In the genomic region with DNA sequence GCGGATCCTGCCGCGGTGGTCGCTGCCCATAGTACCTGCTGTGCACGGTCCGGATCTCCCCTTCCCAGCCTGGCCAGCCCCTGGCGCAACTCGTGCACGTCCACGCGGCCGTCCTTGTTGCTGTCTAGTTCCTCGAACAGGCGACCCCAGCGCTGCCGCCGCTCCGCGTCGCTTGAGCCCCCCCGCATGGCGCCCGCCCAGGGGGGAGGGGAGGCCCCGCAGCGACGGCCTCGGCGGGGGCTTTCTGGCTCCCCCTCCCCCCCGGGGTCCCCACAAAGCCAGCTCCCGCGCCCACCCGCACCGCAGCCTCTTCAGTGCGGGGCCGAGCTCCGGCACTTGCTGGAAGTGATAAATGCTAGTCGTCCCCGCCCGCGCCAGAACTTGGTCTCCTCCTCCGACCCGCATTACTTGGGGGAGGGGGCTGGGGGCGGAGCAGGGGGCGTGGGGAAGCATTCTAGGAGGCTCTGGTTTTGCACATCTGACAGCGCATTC, we compare ENCODE assay signal across 8 mouse cellular contexts. TPM values are rescaled to one million over a fixed set of nuclear protein-coding genes. Genes with fewer than 3 reads are reported as not detected.
DNase-seq lines count a peak whose midpoint lies in the region; ATAC-seq and TF ChIP-seq lines count a peak whose summit lies in the region.

A gene (minus strand): TSS at position 378 of the 492 bp plus-strand sequence.

- POLR2A ChIA-PET in Patski (lab: Charles Lee): no interaction called here

- ATAC-seq in Patski: peak; percentile 50
- ATAC-seq in hindbrain, embryonic 14.5 days (ENCODE audit: low FRiP score): peak; percentile 78

- peak within 1 kb of the TSS; percentile 87 for H3K4me3 ChIP-seq in hindbrain, embryonic 14.5 days (replicated peaks; ENCODE audit: low read length)

- peak within 1 kb of the TSS; percentile 80 for H3K9ac ChIP-seq in hindbrain, embryonic 14.5 days

- DNase-seq in Patski (ENCODE audit: low read depth, low spot score): peak; percentile 30
- DNase-seq in cerebellum, postnatal 10 days: peak; percentile 91 to 93
- peak; percentile 68 for DNase-seq in frontal cortex, postnatal 36 days (ENCODE audit: low spot score in 2 of 2)
- DNase-seq in hindbrain, embryonic 14.5 days (ENCODE audit: low spot score): peak; percentile 81
- DNase-seq in layer of hippocampus, postnatal 36 days: peak; percentile 73 to 77
- DNase-seq in lung, postnatal 14 days: peak; percentile 68
- DNase-seq in right cerebral cortex, adult 18-20 months: peak; percentile 82
- DNase-seq in urinary bladder, postnatal 36 days (ENCODE audit: low spot score in 2 of 2): peak; percentile 31 to 54

- under 1% methylated on average over 36 of the region's 45 CpGs for WGBS in hindbrain, embryonic 14.5 days

- peaks cover 21% of the 10 kb centered on the region for H3K36me3 ChIP-seq in hindbrain, embryonic 14.5 days (replicated peaks; ENCODE audit: control insufficient read depth, insufficient read depth)

- peak within 1 kb of the TSS; percentile 74 for H3K4me2 ChIP-seq in hindbrain, embryonic 14.5 days (replicated peaks)

- H3K9me3 ChIP-seq in hindbrain, embryonic 14.5 days (ENCODE audit: control insufficient read depth, low read length): no peaks in the 10 kb centered on the region

- H3K4me1 ChIP-seq in hindbrain, embryonic 14.5 days (replicated peaks; ENCODE audit: control insufficient read depth, insufficient read depth, low read length): peaks cover 18% of the 10 kb centered on the region

- no peaks in the 10 kb centered on the region for H3K27me3 ChIP-seq in Patski
- H3K27me3 ChIP-seq in hindbrain, embryonic 14.5 days (ENCODE audit: control insufficient read depth, insufficient read depth, low read length): peaks cover 32% of the 10 kb centered on the region

- CTCF ChIA-PET in Patski (lab: Charles Lee): no interaction called here

- TF ChIP-seq CTCF in Patski (IDR thresholded peaks at IDR 0.05): no peak

- in situ Hi-C loops in Patski (cut with MboI; ENCODE audit: low pct_unique_long_range_greater_than_20kb): no loop called here

- H3K27ac ChIP-seq in hindbrain, embryonic 14.5 days: peak within 1 kb of the TSS; percentile 83

RNA-seq across cellular contexts. Expression of the gene that starts here (rescaled TPM):
- polyA plus RNA-seq in Patski (2021): 111 TPM
- 40.6 and 46.8 TPM in 2 replicates for polyA plus RNA-seq in hindbrain, embryonic 14.5 days (2014; fragmentation: Nextera tagmentation; extraction: Ambion mirVana)
- total RNA-seq in layer of hippocampus, postnatal 36 days (2021): 100 to 1,000 TPM; 363 to 374 TPM

Comparison
In these comparisons a context has a peak if more than half of its experiments do, and no peak if none do; other contexts are left out.
1. Peak in every context shown above with its lines: DNase-seq, ATAC-seq, H3K4me3 ChIP-seq and H3K27ac ChIP-seq.
2. DNase-seq: peak in every context shown above with its lines; median percentile 92 in cerebellum, postnatal 10 days; 82 in right cerebral cortex, adult 18-20 months; 81 in hindbrain, embryonic 14.5 days; 75 in layer of hippocampus, postnatal 36 days; 68 in frontal cortex, postnatal 36 days; 68 in lung, postnatal 14 days; 42 in urinary bladder, postnatal 36 days; 30 in Patski.